Mouse (Mus musculus): ENCODE data around the gene Gm773. TPM values are rescaled to one million over a fixed set of nuclear protein-coding genes. Genes with fewer than 3 reads are reported as not detected.
"Not testable (repeated sequence)": the region's sequence is repeated elsewhere in the genome, so short reads cannot be mapped to it uniquely, and the experiment has no call there.

Gene Gm773
- not detected in 2 replicates for polyA plus RNA-seq (2014; fragmentation: Nextera tagmentation; extraction: Ambion mirVana)

DNA sequence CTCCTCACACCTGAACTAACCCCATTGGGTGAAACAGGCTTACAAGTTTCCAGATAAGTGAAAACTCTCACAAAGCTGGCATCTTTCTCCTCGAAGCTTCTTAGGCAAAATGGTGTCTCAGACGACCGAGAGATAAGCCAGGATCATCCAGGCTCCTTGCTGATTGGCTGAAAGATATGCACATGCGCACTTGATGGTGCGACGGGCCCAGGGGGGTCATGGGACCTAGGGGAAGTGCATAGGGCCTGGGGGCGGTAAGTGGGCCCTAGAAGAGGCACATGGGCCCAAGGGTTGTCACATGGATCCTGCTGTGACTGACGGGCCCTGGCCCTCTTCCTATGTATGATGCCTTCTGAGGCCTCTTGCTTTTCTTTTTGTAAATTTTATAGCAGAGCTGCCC is at the start of gene Gm773:
Gm773 (minus strand) TSS at position 111 of the 400 bp plus-strand sequence.
- no peak within 1 kb of the TSS for H3K4me3 ChIP-seq (ENCODE audit: low read depth, low read length)
- H3K27ac ChIP-seq (ENCODE audit: low read depth, low read length): no peak within 1 kb of the TSS
- no peaks in the 10 kb centered on the region for H3K9me3 ChIP-seq (ENCODE audit: control insufficient read depth, low read length)
- no peaks in the 10 kb centered on the region for H3K27me3 ChIP-seq (ENCODE audit: control insufficient read depth, insufficient read depth, low read length)
- no peak for DNase-seq (ENCODE audit: low spot score)
- WGBS: 86% methylated on average over 8 of the region's 8 CpGs
- no peak for ATAC-seq (ENCODE audit: insufficient read depth, low FRiP score, low TSS enrichment)
- H3K4me1 ChIP-seq (ENCODE audit: control insufficient read depth, insufficient read depth, low read length): no peaks in the 10 kb centered on the region
- H3K9ac ChIP-seq (ENCODE audit: low read length): no peak within 1 kb of the TSS
- no peaks in the 10 kb centered on the region for H3K36me3 ChIP-seq (ENCODE audit: control insufficient read depth, insufficient read depth, low read length)
- no peak within 1 kb of the TSS for H3K4me2 ChIP-seq (ENCODE audit: low read depth)

GRCm38 (mm10) chrX:56186449-56186848 is 26.2 kb downstream of the Gm773 start:
- not testable (repeated sequence) for H3K4me3 ChIP-seq (ENCODE audit: low read depth, low read length); H3K27me3 ChIP-seq (ENCODE audit: control insufficient read depth, insufficient read depth, low read length); ATAC-seq (ENCODE audit: insufficient read depth, low FRiP score, low TSS enrichment); H3K4me1 ChIP-seq (ENCODE audit: control insufficient read depth, insufficient read depth, low read length); H3K9ac ChIP-seq (ENCODE audit: low read length); H3K36me3 ChIP-seq (ENCODE audit: control insufficient read depth, insufficient read depth, low read length); DNase-seq (ENCODE audit: low spot score); H3K4me2 ChIP-seq (ENCODE audit: low read depth); H3K9me3 ChIP-seq (ENCODE audit: control insufficient read depth, low read length); H3K27ac ChIP-seq (ENCODE audit: low read depth, low read length)
- no CpG with 5 or more reads among the region's 1 CpGs for WGBS

- no peak for ATAC-seq (ENCODE audit: insufficient read depth, low FRiP score, low TSS enrichment)
- no peak overlapping the region for H3K4me2 ChIP-seq (ENCODE audit: low read depth)
Observed at GRCm38 (mm10) chrX:56151396-56151795, 61.3 kb downstream of the Gm773 start.

More at GRCm38 (mm10) chrX:56151396-56151795, 61.3 kb downstream of the Gm773 start:
- no peak overlapping the region for H3K9ac ChIP-seq (ENCODE audit: low read length)
- no peaks in the 10 kb centered on the region for H3K4me1 ChIP-seq (ENCODE audit: control insufficient read depth, insufficient read depth, low read length)
- no peaks in the 10 kb centered on the region for H3K27me3 ChIP-seq (ENCODE audit: control insufficient read depth, insufficient read depth, low read length)
- WGBS: 88% methylated on average over 2 of the region's 2 CpGs
- no peak overlapping the region for H3K4me3 ChIP-seq (ENCODE audit: low read depth, low read length)
- H3K27ac ChIP-seq (ENCODE audit: low read depth, low read length): no peak overlapping the region
- H3K9me3 ChIP-seq (ENCODE audit: control insufficient read depth, low read length): no peaks in the 10 kb centered on the region
- H3K36me3 ChIP-seq (ENCODE audit: control insufficient read depth, insufficient read depth, low read length): no peaks in the 10 kb centered on the region
- DNase-seq (ENCODE audit: low spot score): no peak

Other genes with a start within 250 kb of the Gm773 start
- gene 3830403N18Rik, start 76.3 kb downstream of the Gm773 start, polyA plus RNA-seq (2014; fragmentation: Nextera tagmentation; extraction: Ambion mirVana): 0.55 TPM in 1 of 2 replicates, not detected in the other
- gene Zfp449, start 133.5 kb upstream of the Gm773 start, polyA plus RNA-seq (2014; fragmentation: Nextera tagmentation; extraction: Ambion mirVana): 7.7 and 8.2 TPM in 2 replicates
- gene Smim10l2a, start 161.7 kb upstream of the Gm773 start, polyA plus RNA-seq (2014; fragmentation: Nextera tagmentation; extraction: Ambion mirVana): 2.9 and 3.4 TPM in 2 replicates
- 2.0 and 2.6 TPM in 2 replicates for gene Gm2174, start 235.1 kb upstream of the Gm773 start, polyA plus RNA-seq (2014; fragmentation: Nextera tagmentation; extraction: Ambion mirVana)
- gene Ints6l, start 242.0 kb upstream of the Gm773 start, polyA plus RNA-seq (2014; fragmentation: Nextera tagmentation; extraction: Ambion mirVana): 19.8 and 22.1 TPM in 2 replicates